Mouse (Mus musculus): ENCODE data around the gene Atic. TPM values are rescaled to one million over a fixed set of nuclear protein-coding genes. Genes with fewer than 3 reads are reported as not detected.

Gene Atic
- total and polyA plus RNA-seq, 3 experiments = 123 to 223 (median 187) TPM

DNA sequence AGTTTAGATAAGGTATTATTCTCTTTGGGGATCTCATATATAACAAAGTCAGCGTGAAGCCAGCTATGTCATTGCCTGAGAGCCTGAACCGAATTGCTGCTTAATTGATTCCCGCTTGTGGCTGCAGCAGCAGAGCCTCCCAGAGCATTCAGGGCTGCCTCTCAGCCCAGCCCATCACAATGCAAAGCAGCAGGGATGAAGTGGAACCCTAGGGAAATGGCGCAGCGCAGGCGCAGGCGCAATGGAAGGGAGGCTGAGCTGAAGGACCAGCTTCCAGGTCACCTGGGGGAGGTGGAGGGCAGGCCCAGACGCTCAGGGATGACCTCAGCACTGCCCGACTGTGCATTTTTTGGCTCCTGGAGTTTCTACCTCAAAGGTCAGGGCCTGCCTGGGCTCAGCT is 49.7 kb upstream of the Atic start:
- no peak overlapping the region for H3K9ac ChIP-seq (ENCODE audit: insufficient read depth, low read depth)

DNA sequence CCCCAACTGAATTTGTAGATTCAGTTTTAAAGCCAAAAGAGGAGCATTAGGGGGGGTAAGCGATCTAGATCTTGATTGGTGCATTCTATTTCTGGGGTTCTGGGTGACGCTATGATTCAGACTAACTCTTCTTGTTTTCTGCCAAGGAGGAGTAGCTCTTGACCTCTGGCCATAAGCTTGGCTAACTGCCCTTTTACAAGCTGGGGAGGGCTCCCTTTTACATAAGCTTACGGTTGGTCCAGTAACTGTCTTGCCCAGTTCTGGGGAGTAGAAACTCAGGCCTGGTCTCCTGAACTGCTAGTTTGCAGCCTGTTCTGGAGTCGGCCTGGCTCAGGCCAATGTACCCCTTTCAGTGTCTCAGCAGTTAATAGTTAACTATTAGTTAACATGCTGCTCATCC is 41.9 kb upstream of the Atic start:
- in situ Hi-C loops (cut with MboI; ENCODE audit: low pct_ligation_motif_present, low pct_unique_long_range_greater_than_20kb, low sequenced_read_pairs) (loop anchor here (25.0 kb wide), 1 partner anchor 228 kb away; no protein-coding TSS in a partner anchor), dilution Hi-C loops (cut with MboI; ENCODE audit: extremely low pct_ligation_motif_present, extremely low pct_unique_long_range_greater_than_20kb, low sequenced_read_pairs) (no loop called here)
- H3K36me3 ChIP-seq (replicated peaks in 1 of 2; ENCODE audit: control insufficient read depth in 1 of 2, insufficient read depth in 1 of 2, low read length in 1 of 2) = no peaks in the 10 kb centered on the region
- no peaks in the 10 kb centered on the region for H3K4me1 ChIP-seq (ENCODE audit: control insufficient read depth in 1 of 2, insufficient read depth in 2 of 2)
- TF ChIP-seq EP300 (IDR thresholded peaks at IDR 0.05; ENCODE audit: low read length) (no peak), PAX5 (IDR thresholded peaks at IDR 0.05; ENCODE audit: low read length) (no peak)
- H3K4me3 ChIP-seq (replicated peaks in 1 of 3; ENCODE audit: low read depth in 2 of 3, low read length in 2 of 3, poor library complexity in 1 of 3) = no peak overlapping the region
- no peak overlapping the region for H3K27ac ChIP-seq (ENCODE audit: insufficient read depth, low read depth)
- DNase-seq (ENCODE audit: extremely low read depth) = no peak
- H3K9ac ChIP-seq (ENCODE audit: insufficient read depth, low read depth) = no peak overlapping the region
- peaks cover 7% of the 10 kb centered on the region for H3K9me3 ChIP-seq (replicated peaks; ENCODE audit: low read length)
- H3K4me2 ChIP-seq (ENCODE audit: insufficient read depth, low read depth, poor library complexity, severe bottlenecking) = no peak overlapping the region
- no peaks in the 10 kb centered on the region for H3K79me2 ChIP-seq (replicated peaks; ENCODE audit: control insufficient read depth, extremely low read depth, insufficient read depth, poor library complexity, severe bottlenecking)
- no peaks in the 10 kb centered on the region for H3K27me3 ChIP-seq (replicated peaks)

More for the DNA sequence above, 49.7 kb upstream of the Atic start:
- no peak overlapping the region for H3K4me2 ChIP-seq (ENCODE audit: insufficient read depth, low read depth, poor library complexity, severe bottlenecking)
- H3K27ac ChIP-seq (ENCODE audit: insufficient read depth, low read depth) = no peak overlapping the region
- TF ChIP-seq NELFE (IDR thresholded peaks at IDR 0.05; ENCODE audit: low read depth, low read length) = no peak
- TF ChIP-seq EP300 (IDR thresholded peaks at IDR 0.05; ENCODE audit: low read length) = no peak
- no peak for TF ChIP-seq CHD1 (IDR thresholded peaks at IDR 0.05; ENCODE audit: low read depth, low read length)
- TF ChIP-seq RCOR1 (conservative IDR thresholded peaks at IDR 0.05; ENCODE audit: low read depth, low read length) = no peak
- no peak for TF ChIP-seq ZMIZ1 (IDR thresholded peaks at IDR 0.05; ENCODE audit: low read depth, low read length)
- no peak for TF ChIP-seq CTCF (conservative IDR thresholded peaks at IDR 0.05 in 1 of 2, IDR thresholded peaks at IDR 0.05 in 1 of 2; ENCODE audit: low read depth in 2 of 2, low read length in 2 of 2)
- H3K36me3 ChIP-seq (replicated peaks in 1 of 2; ENCODE audit: control insufficient read depth in 1 of 2, insufficient read depth in 1 of 2, low read length in 1 of 2) = no peaks in the 10 kb centered on the region
- dilution Hi-C loops (cut with MboI; ENCODE audit: extremely low pct_ligation_motif_present, extremely low pct_unique_long_range_greater_than_20kb, low sequenced_read_pairs) (no loop called here), in situ Hi-C loops (cut with MboI; ENCODE audit: low pct_ligation_motif_present, low pct_unique_long_range_greater_than_20kb, low sequenced_read_pairs) (loop anchor here (25.0 kb wide), 1 partner anchor 220 kb away; no protein-coding TSS in a partner anchor)
- H3K79me2 ChIP-seq (replicated peaks; ENCODE audit: control insufficient read depth, extremely low read depth, insufficient read depth, poor library complexity, severe bottlenecking) = no peaks in the 10 kb centered on the region
- H3K27me3 ChIP-seq (replicated peaks) = no peaks in the 10 kb centered on the region
- H3K4me1 ChIP-seq (ENCODE audit: control insufficient read depth in 1 of 2, insufficient read depth in 2 of 2) = peaks cover 0 to 6% of the 10 kb centered on the region in 2 experiments; a peak in 2 of 4 replicates
- no peaks in the 10 kb centered on the region for H3K9me3 ChIP-seq (replicated peaks; ENCODE audit: low read length)
- DNase-seq (ENCODE audit: extremely low read depth) = no peak
- no peak overlapping the region for H3K4me3 ChIP-seq (replicated peaks in 1 of 3; ENCODE audit: low read depth in 2 of 3, low read length in 2 of 3, poor library complexity in 1 of 3)

DNA sequence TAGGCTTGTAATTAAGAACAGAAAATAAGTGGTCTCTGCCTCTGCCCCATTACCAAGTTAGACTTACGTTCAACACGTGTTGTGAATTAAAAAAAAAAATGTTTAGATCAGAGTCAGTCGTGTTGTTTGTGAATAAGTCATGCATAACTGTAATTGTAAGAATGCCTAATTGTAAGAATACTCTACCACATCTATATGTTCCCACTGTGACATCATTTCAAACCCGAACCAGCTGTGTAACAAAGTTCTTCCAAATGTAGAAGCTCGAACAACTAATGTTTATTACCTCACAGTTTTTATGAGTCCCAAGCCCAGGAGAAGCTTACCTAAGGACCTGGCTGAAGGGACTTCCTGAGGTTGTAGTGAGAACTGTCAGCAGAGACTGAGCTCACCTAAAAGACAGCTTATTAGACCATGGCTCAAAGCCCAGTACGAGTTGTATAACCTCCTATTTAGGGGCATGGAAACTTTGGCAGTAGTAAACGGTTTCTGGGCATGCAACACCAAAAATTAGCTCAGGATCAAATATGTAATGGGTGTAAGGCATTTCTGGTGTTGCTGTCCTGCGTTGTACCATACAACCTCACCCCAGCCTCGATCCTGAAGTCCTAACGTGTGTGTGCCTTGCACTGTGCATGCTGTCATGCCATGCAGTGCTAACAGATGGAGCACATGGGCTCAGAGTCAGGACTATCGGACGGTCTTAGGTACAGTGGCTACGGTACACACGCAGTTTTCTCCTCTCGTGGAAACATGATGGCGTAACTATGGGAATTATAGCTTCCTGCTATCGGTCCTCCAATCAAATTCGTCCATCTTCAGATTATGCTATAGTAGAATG is 27.9 kb upstream of the Atic start:
- H3K4me3 ChIP-seq (replicated peaks in 1 of 3; ENCODE audit: low read depth in 2 of 3, low read length in 2 of 3, poor library complexity in 1 of 3) = no peak overlapping the region
- H3K27me3 ChIP-seq (replicated peaks) = no peaks in the 10 kb centered on the region
- H3K4me1 ChIP-seq (ENCODE audit: control insufficient read depth in 1 of 2, insufficient read depth in 2 of 2) = peaks cover 2 to 19% of the 10 kb centered on the region in 2 experiments; a peak in 2 of 4 replicates
- H3K27ac ChIP-seq (ENCODE audit: insufficient read depth, low read depth) = no peak overlapping the region
- DNase-seq (ENCODE audit: extremely low read depth) = no peak
- H3K4me2 ChIP-seq (ENCODE audit: insufficient read depth, low read depth, poor library complexity, severe bottlenecking) = no peak overlapping the region
- in situ Hi-C loops (cut with MboI; ENCODE audit: low pct_ligation_motif_present, low pct_unique_long_range_greater_than_20kb, low sequenced_read_pairs) = no loop called here
- H3K9ac ChIP-seq (ENCODE audit: insufficient read depth, low read depth) = no peak overlapping the region
- no peaks in the 10 kb centered on the region for H3K36me3 ChIP-seq (replicated peaks in 1 of 2; ENCODE audit: control insufficient read depth in 1 of 2, insufficient read depth in 1 of 2, low read length in 1 of 2)
- dilution Hi-C loops (cut with MboI; ENCODE audit: extremely low pct_ligation_motif_present, extremely low pct_unique_long_range_greater_than_20kb, low sequenced_read_pairs) = no loop called here
- no peaks in the 10 kb centered on the region for H3K9me3 ChIP-seq (replicated peaks; ENCODE audit: low read length)
- TF ChIP-seq ELF1 (IDR thresholded peaks at IDR 0.05; ENCODE audit: low read depth, low read length) (no peak), MAZ (IDR thresholded peaks at IDR 0.05; ENCODE audit: low read depth, low read length) (no peak), JUND (conservative IDR thresholded peaks at IDR 0.05; ENCODE audit: low read depth, low read length) (no peak), RAD21 (IDR thresholded peaks at IDR 0.05; ENCODE audit: low read depth, low read length) (no peak), POLR2A (IDR thresholded peaks at IDR 0.05; ENCODE audit: low read depth, low read length) (no peak), BHLHE40 (IDR thresholded peaks at IDR 0.05; ENCODE audit: low read depth, low read length) (no peak), CTCF (conservative IDR thresholded peaks at IDR 0.05 in 1 of 2, IDR thresholded peaks at IDR 0.05 in 1 of 2; ENCODE audit: low read depth in 2 of 2, low read length in 2 of 2) (no peak), PAX5 (IDR thresholded peaks at IDR 0.05; ENCODE audit: low read length) (no peak), ZMIZ1 (IDR thresholded peaks at IDR 0.05; ENCODE audit: low read depth, low read length) (no peak), EP300 (IDR thresholded peaks at IDR 0.05; ENCODE audit: low read length) (no peak), ETS1 (conservative IDR thresholded peaks at IDR 0.05; ENCODE audit: low read depth, low read length) (no peak), CHD1 (IDR thresholded peaks at IDR 0.05; ENCODE audit: low read depth, low read length) (no peak), MYC (IDR thresholded peaks at IDR 0.05; ENCODE audit: low read depth, low read length) (no peak), POLR2AphosphoS2 (IDR thresholded peaks at IDR 0.05; ENCODE audit: low read depth, low read length) (no peak), USF1 (IDR thresholded peaks at IDR 0.05; ENCODE audit: low read depth, low read length) (no peak)
- H3K79me2 ChIP-seq (replicated peaks; ENCODE audit: control insufficient read depth, extremely low read depth, insufficient read depth, poor library complexity, severe bottlenecking) = no peaks in the 10 kb centered on the region

Measured in CH12.LX (cell line).